8 mouse cellular contexts compared by ENCODE assay signal in genomic region chr5:104109516-104109915, GRCm38 (mm10). TPM values are rescaled to one million over a fixed set of nuclear protein-coding genes. Genes with fewer than 3 reads are reported as not detected.
DNase-seq lines count a peak whose midpoint lies in the region; ATAC-seq and TF ChIP-seq lines count a peak whose summit lies in the region.
"Had no signal": no experiment of that assay in that cellular context is flagged by ENCODE, and none has a peak within 500 bp of the region (broad histone marks: within the 10 kb centered on the region; RNA-seq: fewer than 3 reads in every experiment).

No protein-coding gene starts in this region.

- TF ChIP-seq POLR2A in small intestine, adult 2 months (IDR thresholded peaks at IDR 0.05; ENCODE audit: low read depth, low read length), result no peak

- 29% methylated on average over 3 of the region's 3 CpGs for WGBS in lung, embryonic 14.5 days
- 37% methylated on average over 3 of the region's 3 CpGs for WGBS in forebrain, embryonic 14.5 days
- 37% methylated on average over 3 of the region's 3 CpGs for WGBS in limb, embryonic 11.5 days
- WGBS in small intestine, adult 2 months, result 75% methylated on average over 3 of the region's 3 CpGs

- peak overlapping the region; percentile 86 for H3K27ac ChIP-seq in lung, embryonic 14.5 days (ENCODE audit: low read depth)
- peak overlapping the region; percentile 61 for H3K27ac ChIP-seq in forebrain, embryonic 14.5 days (ENCODE audit: low read depth, low read length)
- H3K27ac ChIP-seq in limb, embryonic 11.5 days (replicated peaks; ENCODE audit: low read depth, low read length), result no peak overlapping the region
- H3K27ac ChIP-seq in small intestine, adult 2 months (ENCODE audit: insufficient read depth, low read depth, low read length), result peak overlapping the region; percentile 71
- H3K27ac ChIP-seq: macrophage had no signal

- no peak for TF ChIP-seq CTCF in lung, embryonic 14.5 days (IDR thresholded peaks at IDR 0.05; ENCODE audit: low read depth)
- TF ChIP-seq CTCF in small intestine, adult 2 months (IDR thresholded peaks at IDR 0.05; ENCODE audit: extremely low read depth, insufficient read length, insufficient replicate concordance, low read depth, low read length), result no peak

- peak overlapping the region; percentile 18 for H3K4me3 ChIP-seq in lung, embryonic 14.5 days (ENCODE audit: low read depth, low read length)
- H3K4me3 ChIP-seq in forebrain, embryonic 14.5 days (ENCODE audit: low read depth, low read length), result no peak overlapping the region
- H3K4me3 ChIP-seq in limb, embryonic 11.5 days (ENCODE audit: low read depth, low read length), result no peak overlapping the region
- no peak overlapping the region for H3K4me3 ChIP-seq in small intestine, adult 2 months (ENCODE audit: low read depth, low read length)

- peak overlapping the region; percentile 14; the same call in 1 of the 2 replicates for H3K9ac ChIP-seq in lung, embryonic 14.5 days
- H3K9ac ChIP-seq in forebrain, embryonic 14.5 days (ENCODE audit: low read length), result no peak overlapping the region
- no peak overlapping the region for H3K9ac ChIP-seq in limb, embryonic 11.5 days (ENCODE audit: low read length)

- peaks cover 35% of the 10 kb centered on the region for H3K4me1 ChIP-seq in lung, embryonic 14.5 days (ENCODE audit: insufficient read depth)
- peaks cover 52% of the 10 kb centered on the region for H3K4me1 ChIP-seq in forebrain, embryonic 14.5 days (ENCODE audit: control insufficient read depth, insufficient read depth, low read length)
- H3K4me1 ChIP-seq in limb, embryonic 11.5 days (ENCODE audit: control insufficient read depth, insufficient read depth, low read length), result peaks cover 36% of the 10 kb centered on the region
- H3K4me1 ChIP-seq in small intestine, adult 2 months (ENCODE audit: control insufficient read depth, insufficient read depth, insufficient read length, low read length), result peaks cover 2% of the 10 kb centered on the region; the same call in 1 of the 2 replicates

- no peak for ATAC-seq in lung, embryonic 14.5 days (ENCODE audit: insufficient read depth)
- ATAC-seq in forebrain, embryonic 14.5 days, result no peak
- ATAC-seq in limb, embryonic 11.5 days (ENCODE audit: insufficient number of reproducible peaks, low FRiP score, low TSS enrichment, low read depth), result no peak

- H3K4me2 ChIP-seq in lung, embryonic 14.5 days, result peak overlapping the region; percentile 56
- H3K4me2 ChIP-seq in forebrain, embryonic 14.5 days (ENCODE audit: low read length), result peak overlapping the region; percentile 48
- H3K4me2 ChIP-seq in limb, embryonic 11.5 days (ENCODE audit: low read depth, severe bottlenecking), result peak overlapping the region; percentile 28; the same call in 1 of the 2 replicates

- H3K27me3 ChIP-seq in lung, embryonic 14.5 days (ENCODE audit: insufficient read depth, low read length), result no peaks in the 10 kb centered on the region
- no peaks in the 10 kb centered on the region for H3K27me3 ChIP-seq in forebrain, embryonic 14.5 days (replicated peaks; ENCODE audit: control insufficient read depth, insufficient read depth, low read length)
- no peaks in the 10 kb centered on the region for H3K27me3 ChIP-seq in limb, embryonic 11.5 days (ENCODE audit: control insufficient read depth, insufficient read depth, low read length)
- no peaks in the 10 kb centered on the region for H3K27me3 ChIP-seq in small intestine, adult 2 months (ENCODE audit: control insufficient read depth, insufficient read depth, low read length)

- no peaks in the 10 kb centered on the region for H3K9me3 ChIP-seq in lung, embryonic 14.5 days (ENCODE audit: low read depth, low read length)
- no peaks in the 10 kb centered on the region for H3K9me3 ChIP-seq in forebrain, embryonic 14.5 days (replicated peaks; ENCODE audit: control insufficient read depth, low read length)
- no peaks in the 10 kb centered on the region for H3K9me3 ChIP-seq in limb, embryonic 11.5 days (ENCODE audit: control insufficient read depth, low read length)

- peak; percentile 67 for DNase-seq in lung, embryonic 14.5 days
- no peak for DNase-seq in lung, adult 18-20 months
- no peak for DNase-seq in forebrain, embryonic 14.5 days (ENCODE audit: low spot score)
- DNase-seq in limb, embryonic 11.5 days (ENCODE audit: low spot score), result no peak
- DNase-seq in B cell, adult 2 months, result no peak
- no peak for DNase-seq in layer of hippocampus, adult 9-11 months

- H3K36me3 ChIP-seq in lung, embryonic 14.5 days (ENCODE audit: insufficient read depth), result no peaks in the 10 kb centered on the region
- no peaks in the 10 kb centered on the region for H3K36me3 ChIP-seq in forebrain, embryonic 14.5 days (ENCODE audit: control insufficient read depth, insufficient read depth, low read length)
- no peaks in the 10 kb centered on the region for H3K36me3 ChIP-seq in limb, embryonic 11.5 days (ENCODE audit: control insufficient read depth, insufficient read depth, low read length)
- no peaks in the 10 kb centered on the region for H3K36me3 ChIP-seq in small intestine, adult 2 months (ENCODE audit: control insufficient read depth, insufficient read depth, low read length)

RNA-seq across cellular contexts. Expression of gene Sparcl1, which starts 4.0 kb away (rescaled TPM):
- 296 and 307 TPM in 2 replicates for polyA plus RNA-seq in lung, embryonic 14.5 days (2014; fragmentation: Nextera tagmentation; extraction: Ambion mirVana)
- 70.4 and 93.1 TPM in 2 replicates for polyA plus RNA-seq in forebrain, embryonic 14.5 days (2014; fragmentation: Nextera tagmentation; extraction: Ambion mirVana)
- 20.5 and 21.8 TPM in 2 replicates for polyA plus RNA-seq in limb, embryonic 11.5 days (2014; fragmentation: Nextera tagmentation; extraction: Ambion mirVana)
- polyA plus RNA-seq in small intestine, adult 2 months (2012; rRNA removed), result 24.3 and 28.8 TPM in 2 replicates
- polyA plus RNA-seq: macrophage had no signal

RNA-seq across cellular contexts. Expression of gene Gm17660, which starts 32.1 kb away (rescaled TPM):
- not detected in 2 replicates for polyA plus RNA-seq in lung, embryonic 14.5 days (2014; fragmentation: Nextera tagmentation; extraction: Ambion mirVana)
- 0.44 TPM in 1 of 2 replicates, not detected in the other for polyA plus RNA-seq in forebrain, embryonic 14.5 days (2014; fragmentation: Nextera tagmentation; extraction: Ambion mirVana)
- not detected in 2 replicates for polyA plus RNA-seq in limb, embryonic 11.5 days (2014; fragmentation: Nextera tagmentation; extraction: Ambion mirVana)
- not detected in 2 replicates for polyA plus RNA-seq in small intestine, adult 2 months (2012; rRNA removed)
- polyA plus RNA-seq: macrophage had no signal
